Mouse (Mus musculus): ENCODE measurements around the gene Casp8ap2. TPM values are rescaled to one million over a fixed set of nuclear protein-coding genes. Genes with fewer than 3 reads are reported as not detected.

The Casp8ap2 gene
- 50.5 TPM for polyA plus RNA-seq (2017; shearing (Covaris generic))

DNA sequence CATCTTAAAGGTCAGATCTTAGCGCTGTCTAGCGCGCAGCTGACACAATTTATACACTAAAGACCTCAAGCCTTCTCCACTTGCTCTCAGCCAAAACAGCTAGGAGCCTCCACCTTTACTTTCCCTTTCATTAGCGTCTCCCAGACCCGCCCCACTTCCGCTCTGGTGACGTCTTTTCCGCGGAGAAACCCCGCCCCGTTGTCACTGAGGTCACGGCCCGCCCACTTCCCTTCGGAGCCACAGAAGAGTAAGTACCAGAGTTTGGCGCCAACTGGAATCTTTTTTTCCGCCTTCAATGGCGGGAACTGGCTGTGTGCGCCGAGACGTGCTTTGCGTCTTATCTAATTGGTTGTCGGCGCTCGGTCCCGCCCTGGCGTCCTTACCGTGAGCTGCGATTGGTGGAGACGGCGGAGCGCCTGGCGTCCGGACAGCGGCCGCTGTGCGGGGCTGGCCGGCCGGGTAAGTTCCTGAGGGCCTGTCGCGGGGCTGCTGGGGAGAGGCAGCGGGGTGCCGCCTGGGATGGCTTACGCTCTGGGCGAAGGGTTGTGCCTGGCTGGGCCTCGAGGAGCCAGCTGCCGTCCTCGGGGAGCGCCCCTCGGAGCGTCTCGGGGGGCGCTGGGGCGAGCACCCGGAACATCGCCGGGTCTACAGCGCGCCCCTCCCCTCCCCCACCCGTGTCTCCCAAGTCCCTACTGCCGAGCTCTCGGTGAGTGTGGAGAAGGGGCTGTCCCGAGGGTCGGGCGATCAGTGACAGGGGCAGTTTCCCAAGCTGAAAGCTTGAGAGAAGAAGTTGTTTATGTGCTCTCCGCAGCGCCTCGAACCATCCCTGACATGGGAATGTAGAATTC is at the start of gene Casp8ap2:
Gene Casp8ap2 (plus strand): TSS at position 418 of the 848 bp plus-strand sequence.

GRCm38 (mm10) chr4:32602660-32603059 is 12.6 kb upstream of the Casp8ap2 start, which contains the start of gene Gja10:
Gene Gja10, minus strand, starts transcription at chr4:32602760.

DNA sequence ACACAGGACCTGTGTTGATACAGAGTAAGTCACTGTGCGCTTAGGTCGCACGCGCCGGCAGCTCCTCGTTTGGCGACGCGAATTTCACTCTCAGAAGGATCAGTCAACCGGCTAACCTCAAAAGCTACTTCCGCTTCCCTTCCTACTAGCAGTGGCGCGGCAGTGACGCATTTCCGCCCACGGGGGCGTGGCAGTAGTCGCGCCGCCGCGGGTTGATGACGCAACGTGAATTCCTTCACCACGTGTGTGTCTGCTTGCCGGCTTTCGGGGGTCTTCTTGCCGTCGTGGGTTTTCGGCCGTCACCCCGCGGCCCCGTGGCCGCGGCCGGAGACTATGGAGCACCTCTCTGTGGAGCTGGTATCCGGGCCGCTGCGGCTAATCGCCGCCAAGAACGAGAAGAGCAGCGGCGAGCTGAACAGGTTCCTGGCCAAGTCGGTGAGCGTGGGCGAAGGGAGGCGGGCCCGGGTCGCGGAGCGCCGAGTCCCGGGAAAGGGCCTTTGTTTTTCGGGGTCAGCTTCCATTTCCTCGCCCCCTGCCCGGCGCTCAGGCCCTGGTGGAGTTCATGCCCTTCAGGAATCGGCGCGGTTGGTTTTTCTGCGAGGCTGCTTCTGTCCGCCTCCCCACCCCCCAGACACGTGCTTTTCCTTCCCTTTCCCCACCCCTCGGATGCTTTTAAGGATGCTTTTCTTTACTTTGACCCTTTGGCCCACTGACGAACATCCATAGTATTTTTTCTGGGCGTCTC is 41.8 kb downstream of the Casp8ap2 start, which contains the start of gene Mdn1:
Gene Mdn1 (plus strand): TSS at position 202 of the 745 bp plus-strand sequence.

Other genes starting within 250 kb of the Casp8ap2 start
- not detected for gene Gja10, start 12.7 kb upstream of the Casp8ap2 start, polyA plus RNA-seq (2017; shearing (Covaris generic))
- gene Mdn1, start 41.7 kb downstream of the Casp8ap2 start, polyA plus RNA-seq (2017; shearing (Covaris generic)), result 33.6 TPM
- gene Lyrm2, start 184.8 kb downstream of the Casp8ap2 start, polyA plus RNA-seq (2017; shearing (Covaris generic)), result 79.3 TPM